Comparison of ENCODE assay signal across 9 mouse cellular contexts in the genomic region with DNA sequence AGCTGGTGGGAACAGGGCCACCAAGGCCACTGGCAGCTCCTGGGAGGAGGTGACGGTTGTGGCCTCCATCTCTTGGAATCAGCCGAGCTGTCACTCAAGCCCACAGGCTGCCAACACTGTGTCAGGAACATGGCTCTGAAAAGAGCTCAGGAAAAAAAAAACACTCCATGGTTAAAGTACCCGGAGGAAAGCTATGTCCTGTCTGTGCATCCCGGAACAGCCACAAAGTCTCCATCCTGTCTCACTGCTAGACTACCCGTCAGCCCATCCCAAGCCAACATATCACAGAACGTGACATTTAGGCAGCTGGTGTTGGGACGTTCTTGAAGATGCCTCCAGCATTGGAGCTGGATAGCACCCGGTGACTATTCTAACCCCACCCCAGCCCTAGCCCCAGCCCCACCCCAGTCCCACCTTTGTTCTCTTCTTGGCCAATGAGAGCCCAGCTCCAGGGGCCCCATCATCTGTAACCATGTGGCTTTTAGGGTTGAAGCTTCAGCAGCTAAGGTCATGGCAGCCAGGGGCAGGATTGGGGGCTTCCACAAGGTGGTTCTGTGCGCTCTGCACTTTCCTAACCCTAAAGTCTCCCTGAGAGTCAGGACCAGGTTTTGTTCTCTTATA. TPM values are rescaled to one million over a fixed set of nuclear protein-coding genes. Genes with fewer than 3 reads are reported as not detected.
DNase-seq lines count a peak whose midpoint lies in the region; ATAC-seq and TF ChIP-seq lines count a peak whose summit lies in the region.
"Had no signal": no experiment of that assay in that cellular context is flagged by ENCODE, and none has a peak within 500 bp of the region (broad histone marks: within the 10 kb centered on the region; RNA-seq: fewer than 3 reads in every experiment).

No protein-coding gene starts in this region.

- no peak for TF ChIP-seq POLR2A in lung, adult 2 months (IDR thresholded peaks at IDR 0.05; ENCODE audit: borderline replicate concordance, extremely low read depth, low read depth, low read length)

- TF ChIP-seq CTCF in lung, adult 2 months (IDR thresholded peaks at IDR 0.05; ENCODE audit: insufficient read depth, low read length): no peak

- H3K4me1 ChIP-seq in lung, adult 2 months (ENCODE audit: control insufficient read depth, insufficient read depth, low read length): peaks cover 8% of the 10 kb centered on the region
- H3K4me1 ChIP-seq in midbrain, embryonic 15.5 days: peaks cover 9% of the 10 kb centered on the region; the same call in 1 of the 2 replicates
- H3K4me1 ChIP-seq in forebrain, embryonic 12.5 days: peaks cover 44% of the 10 kb centered on the region

- H3K36me3 ChIP-seq in midbrain, embryonic 15.5 days (replicated peaks): no peaks in the 10 kb centered on the region
- no peaks in the 10 kb centered on the region for H3K36me3 ChIP-seq in forebrain, embryonic 12.5 days (replicated peaks)
- H3K36me3 ChIP-seq: liver, embryonic 13.5 days had no signal

- H3K9me3 ChIP-seq in midbrain, embryonic 15.5 days: no peaks in the 10 kb centered on the region
- H3K9me3 ChIP-seq in forebrain, embryonic 12.5 days: no peaks in the 10 kb centered on the region
- H3K9me3 ChIP-seq: liver, embryonic 13.5 days had no signal

- 42% methylated on average over 9 of the region's 9 CpGs for WGBS in lung, adult 2 months
- WGBS in midbrain, embryonic 15.5 days: 65% methylated on average over 9 of the region's 9 CpGs
- 75% methylated on average over 9 of the region's 9 CpGs for WGBS in forebrain, embryonic 12.5 days

- H3K4me2 ChIP-seq in midbrain, embryonic 15.5 days: no peak overlapping the region
- H3K4me2 ChIP-seq in forebrain, embryonic 12.5 days: no peak overlapping the region
- H3K4me2 ChIP-seq: liver, embryonic 13.5 days had no signal

- no peak overlapping the region for H3K27ac ChIP-seq in midbrain, embryonic 15.5 days
- H3K27ac ChIP-seq in forebrain, embryonic 12.5 days: no peak overlapping the region
- H3K27ac ChIP-seq: liver, embryonic 13.5 days had no signal

- DNase-seq in lung, adult 18-20 months: peak; percentile 29 to 32
- DNase-seq in lung, adult 2 months: no peak
- DNase-seq in adrenal gland, postnatal 14 days: peak; percentile 69
- peak; percentile 55 for DNase-seq in kidney, postnatal 4 days
- DNase-seq in thymus, postnatal 10 days (ENCODE audit: low spot score in 2 of 2): peak; percentile 61 to 68
- DNase-seq in gastrocnemius, adult 18-20 months (ENCODE audit: low spot score): no peak
- DNase-seq: liver, embryonic 13.5 days had no signal

- H3K4me3 ChIP-seq in lung, adult 2 months (replicated peaks; ENCODE audit: extremely low read depth, low read depth, low read length): no peak overlapping the region
- no peak overlapping the region for H3K4me3 ChIP-seq in midbrain, embryonic 15.5 days
- no peak overlapping the region for H3K4me3 ChIP-seq in forebrain, embryonic 12.5 days (replicated peaks)
- H3K4me3 ChIP-seq: liver, embryonic 13.5 days had no signal

- no peak overlapping the region for H3K9ac ChIP-seq in midbrain, embryonic 15.5 days
- no peak overlapping the region for H3K9ac ChIP-seq in forebrain, embryonic 12.5 days
- H3K9ac ChIP-seq: liver, embryonic 13.5 days had no signal

- no peak for ATAC-seq in midbrain, embryonic 15.5 days (replicated peaks)
- ATAC-seq in forebrain, embryonic 12.5 days (ENCODE audit: low FRiP score): no peak

- H3K27me3 ChIP-seq in midbrain, embryonic 15.5 days (replicated peaks): 0 out of 2 replicates have a peak, but pooled peaks cover 4% of the 10 kb centered on the region
- H3K27me3 ChIP-seq in forebrain, embryonic 12.5 days: 0 out of 2 replicates have a peak, but pooled peaks cover 3% of the 10 kb centered on the region

RNA-seq across cellular contexts. Expression of gene Cdc42ep4, which starts 51.8 kb away (rescaled TPM):
- 80.4 and 115 TPM in 2 replicates for polyA plus RNA-seq in lung, adult 2 months (2012; rRNA removed)
- 76.8 and 82.7 TPM in 2 replicates for total RNA-seq in adrenal gland, postnatal 14 days (2021)
- total RNA-seq in gastrocnemius, adult 18-20 months (2021): 1 to 10 TPM; 4.5 to 7.4 TPM
- polyA plus RNA-seq in midbrain, embryonic 15.5 days (2015; fragmentation: Nextera tagmentation; extraction: Ambion mirVana): 72.0 and 72.4 TPM in 2 replicates
- polyA plus RNA-seq in forebrain, embryonic 12.5 days (2016; fragmentation: Nextera tagmentation; extraction: Ambion mirVana): 109 and 113 TPM in 2 replicates

Comparison
In these comparisons a context has a peak if more than half of its experiments do, and no peak if none do; other contexts are left out.
1. DNase-seq: peak in lung, adult 18-20 months (2 of 2), adrenal gland, postnatal 14 days (single experiment), kidney, postnatal 4 days (2 of 2) and thymus, postnatal 10 days (2 of 2); none in lung, adult 2 months (single experiment) and gastrocnemius, adult 18-20 months (single experiment).